Mouse (Mus musculus) monocyte, adult 5-6 weeks (primary cell): ENCODE data around the gene Dnal1. TPM values are rescaled to one million over a fixed set of nuclear protein-coding genes. Genes with fewer than 3 reads are reported as not detected.
A peak's percentile ranks its signal among the peaks of the same experiment; 100 is the strongest.

Source experiments
- ATAC-seq: fragments of 153-309, 156-312 bp; replicated peaks from 2 replicates; pipeline ENCODE4 v1.8.0; 2017; ENCODE audit warnings: mild to moderate bottlenecking; ENCODE audit not compliant: low TSS enrichment, insufficient number of reproducible peaks, severe bottlenecking, poor library complexity, low FRiP score
- total RNA-seq: library from RNA; stranded (forward); fragments of 200-1000, 200-491, 200-594 nt; gene quantifications from 3 replicates; pipeline ENCODE4 v1.2.3, GENCODE M21; 2017

Gene Dnal1
- total RNA-seq, 1 experiment from 2014 or later, result not detected

GRCm38 (mm10) chr12:84178052-84178451 is 63.9 kb downstream of the Dnal1 start:
- ATAC-seq, result no peak

- ATAC-seq, result no peak
Observed at GRCm38 (mm10) chr12:84178652-84179445, 64.7 kb downstream of the Dnal1 start.

GRCm38 (mm10) chr12:84180090-84180489 is 65.9 kb downstream of the Dnal1 start:
- no peak for ATAC-seq

GRCm38 (mm10) chr12:84180701-84181435 is 66.7 kb downstream of the Dnal1 start:
- 0 out of 2 replicates have a peak, but pooled peaks have one; percentile 41 for ATAC-seq

- no peak for ATAC-seq
Observed at GRCm38 (mm10) chr12:84181999-84182398, 67.8 kb downstream of the Dnal1 start.

- no peak for ATAC-seq
Observed at GRCm38 (mm10) chr12:84184979-84185378, 70.8 kb downstream of the Dnal1 start.

- ATAC-seq, result no peak
Observed at GRCm38 (mm10) chr12:84185547-84185946, 71.4 kb downstream of the Dnal1 start.

- ATAC-seq, result no peak
Observed at GRCm38 (mm10) chr12:84186536-84186935, 72.4 kb downstream of the Dnal1 start.

- no peak for ATAC-seq
Observed at GRCm38 (mm10) chr12:84186950-84187349, 72.8 kb downstream of the Dnal1 start.

GRCm38 (mm10) chr12:84187752-84188601 is 73.8 kb downstream of the Dnal1 start:
- ATAC-seq, result peak; percentile 60

GRCm38 (mm10) chr12:84188881-84189444 is 74.8 kb downstream of the Dnal1 start:
- ATAC-seq, result no peak

- no peak for ATAC-seq
Observed at GRCm38 (mm10) chr12:84190151-84190820, 76.1 kb downstream of the Dnal1 start.

GRCm38 (mm10) chr12:84191190-84191589 is 77.0 kb downstream of the Dnal1 start:
- no peak for ATAC-seq

GRCm38 (mm10) chr12:84191770-84192169 is 77.6 kb downstream of the Dnal1 start:
- ATAC-seq, result no peak

- ATAC-seq, result peak; percentile 16; the same call in 1 of the 2 replicates
Observed at GRCm38 (mm10) chr12:84192280-84192679, 78.1 kb downstream of the Dnal1 start.

GRCm38 (mm10) chr12:84192741-84193641 is 78.8 kb downstream of the Dnal1 start:
- ATAC-seq, result no peak

- ATAC-seq, result peak; percentile 82
Observed at GRCm38 (mm10) chr12:84193642-84194399, 79.7 kb downstream of the Dnal1 start.
